Mouse (Mus musculus) olfactory bulb, adult 2 months (tissue): ENCODE measurements around the gene Slc31a1.

Experiments
- CTCF ChIP-seq: fragments of 200-500 bp; IDR thresholded peaks from 2 replicates; pipeline ENCODE4 v1.5.1; 2012; ENCODE audit warnings: low read depth, mild to moderate bottlenecking, low read length, moderate library complexity; ENCODE audit not compliant: insufficient read depth
- POLR2A ChIP-seq: fragments of 200-500 bp; IDR thresholded peaks from 2 replicates; pipeline ENCODE4 v1.6.1; 2012; ENCODE audit warnings: mild to moderate bottlenecking, low read depth, low read length, moderate library complexity; ENCODE audit not compliant: insufficient read depth

- peak; percentile 72 for TF ChIP-seq POLR2A
- TF ChIP-seq CTCF: no peak
These were observed at the start of gene Slc31a1, which contains the start of gene Fkbp15 for GRCm38 (mm10) chr4:62360088-62360804.
